In genomic region chr2:13232305-13232704, GRCm38 (mm10) we compare ENCODE assay signal across 18 mouse cellular contexts.
"Had no signal": no experiment of that assay in that cellular context is flagged by ENCODE, and none has a peak within 500 bp of the region (broad histone marks: within the 10 kb centered on the region; RNA-seq: fewer than 3 reads in every experiment).

No protein-coding gene starts in this region.

- H3K4me2 ChIP-seq: lung, embryonic 15.5 days; midbrain, embryonic 11.5 days; midbrain, embryonic 13.5 days; midbrain, embryonic 15.5 days; neural tube, embryonic 12.5 days; stomach, embryonic 15.5 days had no signal

- H3K4me1 ChIP-seq: lung, embryonic 15.5 days; midbrain, embryonic 15.5 days; stomach, embryonic 15.5 days had no signal

- H3K4me3 ChIP-seq: lung, embryonic 15.5 days; megakaryocyte, embryonic 14.5 days; midbrain, embryonic 13.5 days; midbrain, embryonic 15.5 days; neural tube, embryonic 12.5 days; stomach, embryonic 15.5 days had no signal

- H3K36me3 ChIP-seq: lung, embryonic 15.5 days; midbrain, embryonic 13.5 days; midbrain, embryonic 15.5 days; neural tube, embryonic 12.5 days; stomach, embryonic 15.5 days had no signal

- H3K27ac ChIP-seq: lung, embryonic 15.5 days; macrophage; midbrain, embryonic 13.5 days; midbrain, embryonic 15.5 days; neural tube, embryonic 12.5 days; stomach, embryonic 15.5 days; stomach, postnatal 0 days had no signal

- H3K9ac ChIP-seq: liver, postnatal 0 days; lung, embryonic 15.5 days; midbrain, embryonic 13.5 days; midbrain, embryonic 15.5 days; neural tube, embryonic 12.5 days; stomach, embryonic 15.5 days had no signal

- H3K9me3 ChIP-seq: lung, embryonic 15.5 days; megakaryocyte, embryonic 14.5 days; midbrain, embryonic 13.5 days; midbrain, embryonic 15.5 days; neural tube, embryonic 12.5 days; stomach, embryonic 15.5 days had no signal

- DNase-seq: liver, postnatal 0 days; lung, adult 2 months; lung, postnatal 14 days; lung, postnatal 36 days; right cerebral cortex, postnatal 14 days; thymus, adult 2 months; thymus, postnatal 14 days; thymus, postnatal 36 days had no signal

- H3K27me3 ChIP-seq: lung, embryonic 15.5 days; megakaryocyte, embryonic 14.5 days; midbrain, embryonic 13.5 days; midbrain, embryonic 15.5 days; neural tube, embryonic 12.5 days; stomach, embryonic 15.5 days had no signal

- ATAC-seq: liver, postnatal 0 days; lung, postnatal 0 days; midbrain, embryonic 13.5 days; midbrain, embryonic 15.5 days had no signal
